Mouse (Mus musculus) liver, postnatal 0 days (tissue): ENCODE measurements around the gene Blvrb. TPM values are rescaled to one million over a fixed set of nuclear protein-coding genes. Genes with fewer than 3 reads are reported as not detected.

Source experiments
- ATAC-seq: fragments of 200-750 bp; cut with Nextera tagmentation; 2 replicates; pipeline ENCODE4 v1.8.0; 2017; ENCODE audit warnings: mild to moderate bottlenecking, moderate library complexity
- DNase-seq: peaks from one replicate; pipeline ENCODE4 v3.0.0-alpha.2; 2016
- H3K27ac ChIP-seq: fragments of 300-500 bp; sonication (generic); 2 replicates; pipeline ENCODE4 v1.5.1; 2014; ENCODE audit warnings: antibody characterized with exemption, moderate library complexity, mild to moderate bottlenecking, low read depth
- H3K27me3 ChIP-seq: fragments of 300-500 bp; sonication (generic); 2 replicates; pipeline ENCODE4 v1.6.1; 2014; ENCODE audit warnings: low read length, control low read depth, mixed read lengths; ENCODE audit not compliant: insufficient read depth
- H3K36me3 ChIP-seq: fragments of 300-500 bp; sonication (generic); replicated peaks from 2 replicates; pipeline ENCODE4 v1.6.1; 2014; ENCODE audit warnings: mild to moderate bottlenecking, control low read depth, low read length, moderate library complexity, mixed read lengths; ENCODE audit not compliant: insufficient read depth
- H3K4me1 ChIP-seq: fragments of 300-500 bp; sonication (generic); 2 replicates; pipeline ENCODE4 v1.6.1; 2014; ENCODE audit warnings: antibody characterized with exemption, mild to moderate bottlenecking, control low read depth; ENCODE audit not compliant: insufficient read depth
- H3K4me2 ChIP-seq: fragments of 300-500 bp; sonication (generic); 2 replicates; pipeline ENCODE4 v1.6.1; 2014; ENCODE audit warnings: low read depth, mild to moderate bottlenecking, low read length, moderate library complexity, mixed read lengths
- H3K4me3 ChIP-seq: fragments of 300-500 bp; sonication (generic); 2 replicates; pipeline ENCODE4 v1.5.1; 2014; ENCODE audit warnings: low read depth, low read length
- H3K9ac ChIP-seq: fragments of 300-500 bp; sonication (generic); replicated peaks from 2 replicates; pipeline ENCODE4 v1.6.1; 2014; ENCODE audit warnings: mild to moderate bottlenecking, moderate library complexity
- H3K9me3 ChIP-seq: fragments of 300-500 bp; sonication (generic); 2 replicates; pipeline ENCODE4 v1.6.1; 2016; ENCODE audit warnings: mild to moderate bottlenecking, control low read depth, low read length, mixed read lengths
- CTCF ChIP-seq: sonication (generic); IDR thresholded peaks from 2 replicates; pipeline ENCODE4 v1.5.1; 2016; ENCODE audit warnings: antibody characterized with exemption, low read depth
- EP300 ChIP-seq: IDR thresholded peaks from 2 replicates; pipeline ENCODE4 v1.6.1; 2016; ENCODE audit warnings: antibody characterized with exemption, low read depth, mild to moderate bottlenecking
- WGBS: fragments of 180-500 bp; shearing (Covaris S2); extraction: QIAGEN DNeasy Blood & Tissue Kit; methylation state at CpG from one replicate; pipeline ENCODE4 v1.1.7; 2014; ENCODE audit not compliant: insufficient replicate concordance; 5-methylcytosine and 5-hydroxymethylcytosine counted together
- polyA plus RNA-seq: library from polyadenylated mRNA; unstranded; fragments of >200 nt; fragmentation: Nextera tagmentation; extraction: Ambion mirVana; gene quantifications from 2 replicates; pipeline ENCODE4 v1.2.1, GENCODE M21; 2015

The Blvrb gene
- polyA plus RNA-seq, 1 experiment from 2014 or later, result 407 TPM

- H3K4me3 ChIP-seq, result no peak overlapping the region
- TF ChIP-seq CTCF (no peak), EP300 (no peak)
- H3K4me1 ChIP-seq, result peaks cover 35% of the 10 kb centered on the region
- no peak overlapping the region for H3K27ac ChIP-seq
- H3K27me3 ChIP-seq, result no peaks in the 10 kb centered on the region
- H3K9ac ChIP-seq, result no peak overlapping the region
- WGBS, result 94% methylated on average over 4 of the region's 4 CpGs
- DNase-seq (no peak), ATAC-seq (no peak)
- H3K36me3 ChIP-seq, result 0 out of 2 replicates have a peak, but pooled peaks cover under 1% of the 10 kb centered on the region
- no peak overlapping the region for H3K4me2 ChIP-seq
- H3K9me3 ChIP-seq, result no peaks in the 10 kb centered on the region
Observed at GRCm38 (mm10) chr7:27483860-27484259, 36.1 kb downstream of the Blvrb start.

GRCm38 (mm10) chr7:27486102-27486769, 38.5 kb downstream of the Blvrb start:
- no peak for ATAC-seq
- H3K9ac ChIP-seq, result peak overlapping the region; percentile 74
- 2% methylated on average over 13 of the region's 13 CpGs for WGBS
- H3K9me3 ChIP-seq, result no peaks in the 10 kb centered on the region
- TF ChIP-seq CTCF (no peak), EP300 (no peak)
- peak overlapping the region; percentile 91 for H3K4me3 ChIP-seq
- no peaks in the 10 kb centered on the region for H3K27me3 ChIP-seq
- peak; percentile 53 for DNase-seq
- H3K4me2 ChIP-seq, result peak overlapping the region; percentile 92
- H3K4me1 ChIP-seq, result peaks cover 40% of the 10 kb centered on the region
- peak overlapping the region; percentile 98 for H3K27ac ChIP-seq
- H3K36me3 ChIP-seq, result peaks cover 12% of the 10 kb centered on the region

- Histone ChIP-seq H3K4me3 (peak within 1 kb of the TSS; percentile 91), H3K4me1 (peaks cover 48% of the 10 kb centered on the region)
- TF ChIP-seq EP300 (peak; percentile 19; the same call in 1 of the 2 replicates), CTCF (peak; percentile 69)
Observed at GRCm38 (mm10) chr7:27486770-27487697, 39.3 kb downstream of the Blvrb start, which contains the start of gene Sertad1. Gene Sertad1, plus strand, starts transcription at chr7:27486910.

GRCm38 (mm10) chr7:27487740-27488268, 40.0 kb downstream of the Blvrb start:
- peaks cover 49% of the 10 kb centered on the region for H3K4me1 ChIP-seq
- H3K9me3 ChIP-seq, result no peaks in the 10 kb centered on the region
- peak overlapping the region; percentile 83 for H3K9ac ChIP-seq
- TF ChIP-seq EP300 (no peak), CTCF (no peak)
- peak overlapping the region; percentile 91 for H3K4me3 ChIP-seq
- H3K36me3 ChIP-seq, result peaks cover 12% of the 10 kb centered on the region
- H3K27ac ChIP-seq, result peak overlapping the region; percentile 98
- ATAC-seq, result no peak
- no peaks in the 10 kb centered on the region for H3K27me3 ChIP-seq
- H3K4me2 ChIP-seq, result peak overlapping the region; percentile 92
- 6% methylated on average over 13 of the region's 13 CpGs for WGBS
- DNase-seq, result peak; percentile 65

More at GRCm38 (mm10) chr7:27486770-27487697, 39.3 kb downstream of the Blvrb start, which contains the start of gene Sertad1:
- Histone ChIP-seq H3K9me3 (no peaks in the 10 kb centered on the region), H3K27me3 (no peaks in the 10 kb centered on the region), H3K4me2 (peak within 1 kb of the TSS; percentile 92), H3K36me3 (peaks cover 12% of the 10 kb centered on the region), H3K27ac (peak within 1 kb of the TSS; percentile 98), H3K9ac (peak within 1 kb of the TSS; percentile 83)
- DNase-seq (peak; percentile 100), ATAC-seq (peak; percentile 84)
- 2% methylated on average over 69 of the region's 80 CpGs for WGBS

GRCm38 (mm10) chr7:27489270-27489869, 41.6 kb downstream of the Blvrb start:
- Histone ChIP-seq H3K27me3 (no peaks in the 10 kb centered on the region), H3K4me2 (peak overlapping the region; percentile 79), H3K4me3 (no peak overlapping the region), H3K9me3 (no peaks in the 10 kb centered on the region), H3K4me1 (peaks cover 51% of the 10 kb centered on the region), H3K9ac (no peak overlapping the region), H3K27ac (no peak overlapping the region), H3K36me3 (peaks cover 12% of the 10 kb centered on the region)
- DNase-seq (peak; percentile 16), ATAC-seq (no peak)
- WGBS, result 86% methylated on average over 25 of the region's 25 CpGs
- TF ChIP-seq EP300 (no peak), CTCF (no peak)

GRCm38 (mm10) chr7:27490227-27490542, 42.4 kb downstream of the Blvrb start:
- ATAC-seq (no peak), DNase-seq (no peak)
- Histone ChIP-seq H3K4me1 (peaks cover 47% of the 10 kb centered on the region), H3K27me3 (no peaks in the 10 kb centered on the region), H3K4me2 (peak overlapping the region; percentile 79), H3K36me3 (peaks cover 12% of the 10 kb centered on the region), H3K9ac (peak overlapping the region; percentile 63), H3K9me3 (no peaks in the 10 kb centered on the region), H3K27ac (peak overlapping the region; percentile 79), H3K4me3 (peak overlapping the region; percentile 48)
- no peak for TF ChIP-seq CTCF
- 0 out of 2 replicates have a peak, but pooled peaks have one; percentile 2 for TF ChIP-seq EP300
- WGBS, result 35% methylated on average over 4 of the region's 4 CpGs
